Mouse (Mus musculus) olfactory bulb, adult 2 months (tissue): Measurements from ENCODE around the gene Psmb9. TPM values are rescaled to one million over a fixed set of nuclear protein-coding genes. Genes with fewer than 3 reads are reported as not detected.
"Not testable (repeated sequence)": the region's sequence is repeated elsewhere in the genome, so short reads cannot be mapped to it uniquely, and the experiment has no call there.

ENCODE experiments used
- H3K27ac ChIP-seq: fragments of 200-500 bp; 2 replicates; pipeline ENCODE4 v1.5.1; 2012; ENCODE audit warnings: low read depth, low read length; ENCODE audit not compliant: insufficient read depth
- H3K4me1 ChIP-seq: fragments of 200-500 bp; 2 replicates; pipeline ENCODE4 v1.6.1; 2012; ENCODE audit warnings: low read length; ENCODE audit not compliant: control insufficient read depth, insufficient read depth
- H3K4me3 ChIP-seq: fragments of 200-500 bp; 2 replicates; pipeline ENCODE4 v1.5.1; 2012; ENCODE audit warnings: mild to moderate bottlenecking, low read depth, low read length, moderate library complexity; ENCODE audit not compliant: insufficient read depth
- CTCF ChIP-seq: fragments of 200-500 bp; IDR thresholded peaks from 2 replicates; pipeline ENCODE4 v1.5.1; 2012; ENCODE audit warnings: low read depth, mild to moderate bottlenecking, low read length, moderate library complexity; ENCODE audit not compliant: insufficient read depth
- POLR2A ChIP-seq: fragments of 200-500 bp; IDR thresholded peaks from 2 replicates; pipeline ENCODE4 v1.6.1; 2012; ENCODE audit warnings: mild to moderate bottlenecking, low read depth, low read length, moderate library complexity; ENCODE audit not compliant: insufficient read depth
- WGBS: fragments of 180-500 bp; shearing (Covaris S2); methylation state at CpG from one replicate; pipeline ENCODE4 v1.1.7; 2018; 5-methylcytosine and 5-hydroxymethylcytosine counted together
- polyA plus RNA-seq: library from polyadenylated mRNA; stranded (reverse); fragments of >200 nt; gene quantifications from 2 replicates; pipeline ENCODE4 v1.2.4, GENCODE M21; 2012; ENCODE audit warnings: low replicate concordance; ENCODE audit not compliant: missing spikeins, insufficient read depth, insufficient read length

Gene Psmb9
- polyA plus RNA-seq, 1 experiment = 272 TPM

GRCm38 (mm10) chr17:34219096-34219495, 31.5 kb upstream of the Psmb9 start:
- not testable (repeated sequence) for H3K27ac ChIP-seq, H3K4me3 ChIP-seq, H3K4me1 ChIP-seq
- TF ChIP-seq CTCF = 0 out of 2 replicates have a peak, but pooled peaks have one; percentile 21
- WGBS = 82% methylated on average over 9 of the region's 11 CpGs

GRCm38 (mm10) chr17:34218675-34219074, 31.1 kb upstream of the Psmb9 start:
- Histone ChIP-seq H3K4me3 (no peak overlapping the region), H3K27ac (no peak overlapping the region), H3K4me1 (peaks cover 10% of the 10 kb centered on the region)
- WGBS = 18% methylated on average over 11 of the region's 11 CpGs
- TF ChIP-seq POLR2A (no peak), CTCF (no peak)

GRCm38 (mm10) chr17:34217986-34218385, 30.4 kb upstream of the Psmb9 start:
- WGBS = 89% methylated on average over 5 of the region's 5 CpGs

GRCm38 (mm10) chr17:34217216-34217928, 29.8 kb upstream of the Psmb9 start:
- WGBS = 86% methylated on average over 8 of the region's 8 CpGs
- no peak for TF ChIP-seq CTCF
- TF ChIP-seq POLR2A = no peak
- Histone ChIP-seq H3K4me3 (no peak overlapping the region), H3K4me1 (peaks cover 10% of the 10 kb centered on the region), H3K27ac (no peak overlapping the region)

More at GRCm38 (mm10) chr17:34217986-34218385, 30.4 kb upstream of the Psmb9 start:
- no peak overlapping the region for H3K27ac ChIP-seq
- H3K4me1 ChIP-seq = peaks cover 10% of the 10 kb centered on the region
- no peak overlapping the region for H3K4me3 ChIP-seq
- TF ChIP-seq POLR2A (no peak), CTCF (no peak)

- WGBS = 88% methylated on average over 12 of the region's 12 CpGs
- no peak overlapping the region for H3K4me3 ChIP-seq
- no peak overlapping the region for H3K27ac ChIP-seq
- TF ChIP-seq POLR2A (no peak), CTCF (no peak)
- peaks cover 10% of the 10 kb centered on the region for H3K4me1 ChIP-seq
Measured at GRCm38 (mm10) chr17:34215176-34215575, 27.6 kb upstream of the Psmb9 start.

- WGBS = 61% methylated on average over 21 of the region's 21 CpGs
- TF ChIP-seq POLR2A = no peak
- no peak overlapping the region for H3K27ac ChIP-seq
- H3K4me3 ChIP-seq = no peak overlapping the region
- H3K4me1 ChIP-seq = peaks cover 10% of the 10 kb centered on the region
Measured at GRCm38 (mm10) chr17:34213936-34214335, 26.4 kb upstream of the Psmb9 start.

- Histone ChIP-seq H3K4me3 (no peak overlapping the region), H3K27ac (no peak overlapping the region), H3K4me1 (peaks cover 3% of the 10 kb centered on the region; the same call in 1 of the 2 replicates)
- WGBS = 38% methylated on average over 23 of the region's 23 CpGs
- no peak for TF ChIP-seq POLR2A
- TF ChIP-seq CTCF = no peak
Measured at GRCm38 (mm10) chr17:34211746-34212365, 24.3 kb upstream of the Psmb9 start.

- TF ChIP-seq POLR2A (no peak), CTCF (no peak)
- 53% methylated on average over 3 of the region's 3 CpGs for WGBS
- Histone ChIP-seq H3K4me1 (peaks cover 5% of the 10 kb centered on the region; the same call in 1 of the 2 replicates), H3K27ac (no peak overlapping the region), H3K4me3 (no peak overlapping the region)
Measured at GRCm38 (mm10) chr17:34210599-34210998, 23.0 kb upstream of the Psmb9 start.

- TF ChIP-seq POLR2A = no peak
- TF ChIP-seq CTCF = no peak
- Histone ChIP-seq H3K4me3 (no peak overlapping the region), H3K27ac (no peak overlapping the region), H3K4me1 (peaks cover 11% of the 10 kb centered on the region; the same call in 1 of the 2 replicates)
- 51% methylated on average over 3 of the region's 3 CpGs for WGBS
Measured at GRCm38 (mm10) chr17:34209680-34210079, 22.1 kb upstream of the Psmb9 start.

- Histone ChIP-seq H3K4me1 (peaks cover 14% of the 10 kb centered on the region), H3K4me3 (no peak overlapping the region), H3K27ac (no peak overlapping the region)
- 33% methylated on average over 10 of the region's 10 CpGs for WGBS
- no peak for TF ChIP-seq CTCF
- no peak for TF ChIP-seq POLR2A
Measured at GRCm38 (mm10) chr17:34208421-34208820, 20.9 kb upstream of the Psmb9 start.
